Mouse (Mus musculus): ENCODE measurements around the gene Cbr1. TPM values are rescaled to one million over a fixed set of nuclear protein-coding genes. Genes with fewer than 3 reads are reported as not detected.

Cbr1 gene
- polyA plus RNA-seq, 1 experiment from 2014 or later = 21.0 TPM

GRCm38 (mm10) chr16:93585703-93586205 lies 19.9 kb upstream of the Cbr1 start:
- H3K9ac ChIP-seq = no peak overlapping the region
- H3K27ac ChIP-seq (replicated peaks) = 0 out of 2 replicates have a peak overlapping the region, but pooled peaks have one; percentile 19
- peaks cover 3% of the 10 kb centered on the region; the same call in 1 of the 2 replicates for H3K4me1 ChIP-seq (replicated peaks)
- ATAC-seq (ENCODE audit: insufficient read depth) = no peak
- no peak overlapping the region for H3K4me3 ChIP-seq (replicated peaks)
- no peaks in the 10 kb centered on the region for H3K36me3 ChIP-seq (replicated peaks)
- peak overlapping the region; percentile 32 for H3K4me2 ChIP-seq
- no peaks in the 10 kb centered on the region for H3K27me3 ChIP-seq
- WGBS (ENCODE audit: insufficient replicate concordance) = 26% methylated on average over 9 of the region's 9 CpGs
- no peaks in the 10 kb centered on the region for H3K9me3 ChIP-seq (replicated peaks)

GRCm38 (mm10) chr16:93586382-93586781 lies 19.3 kb upstream of the Cbr1 start:
- Histone ChIP-seq H3K27me3 (no peaks in the 10 kb centered on the region), H3K4me1 (replicated peaks) (peaks cover 3% of the 10 kb centered on the region; the same call in 1 of the 2 replicates), H3K9ac (no peak overlapping the region), H3K9me3 (replicated peaks) (no peaks in the 10 kb centered on the region), H3K36me3 (replicated peaks) (no peaks in the 10 kb centered on the region), H3K27ac (replicated peaks) (peak overlapping the region; percentile 19; the same call in 1 of the 2 replicates), H3K4me3 (replicated peaks) (no peak overlapping the region), H3K4me2 (peak overlapping the region; percentile 32)
- no peak for ATAC-seq (ENCODE audit: insufficient read depth)
- 38% methylated on average over 8 of the region's 8 CpGs for WGBS (ENCODE audit: insufficient replicate concordance)

- Histone ChIP-seq H3K36me3 (replicated peaks) (0 out of 2 replicates have a peak, but pooled peaks cover 5% of the 10 kb centered on the region), H3K27me3 (no peaks in the 10 kb centered on the region), H3K27ac (replicated peaks) (no peak overlapping the region), H3K9ac (no peak overlapping the region), H3K4me1 (replicated peaks) (peaks cover 3% of the 10 kb centered on the region; the same call in 1 of the 2 replicates), H3K9me3 (replicated peaks) (no peaks in the 10 kb centered on the region), H3K4me3 (replicated peaks) (no peak overlapping the region), H3K4me2 (no peak overlapping the region)
- 52% methylated on average over 4 of the region's 4 CpGs for WGBS (ENCODE audit: insufficient replicate concordance)
- no peak for ATAC-seq (ENCODE audit: insufficient read depth)
These were observed 17.4 kb upstream of the Cbr1 start for GRCm38 (mm10) chr16:93588281-93588680.

- no peak overlapping the region for H3K4me3 ChIP-seq (replicated peaks)
These were observed 14.7 kb upstream of the Cbr1 start for GRCm38 (mm10) chr16:93590915-93591314.

GRCm38 (mm10) chr16:93591450-93592430 lies 13.9 kb upstream of the Cbr1 start:
- no peaks in the 10 kb centered on the region; the same call in 1 of the 2 replicates for H3K4me1 ChIP-seq (replicated peaks)
- 0 out of 2 replicates have a peak, but pooled peaks cover 12% of the 10 kb centered on the region for H3K36me3 ChIP-seq (replicated peaks)
- 73% methylated on average over 20 of the region's 20 CpGs for WGBS (ENCODE audit: insufficient replicate concordance)
- no peak overlapping the region for H3K4me3 ChIP-seq (replicated peaks)
- no peaks in the 10 kb centered on the region for H3K9me3 ChIP-seq (replicated peaks)
- no peak overlapping the region for H3K4me2 ChIP-seq
- no peaks in the 10 kb centered on the region for H3K27me3 ChIP-seq
- no peak overlapping the region for H3K9ac ChIP-seq
- ATAC-seq (ENCODE audit: insufficient read depth) = no peak
- no peak overlapping the region for H3K27ac ChIP-seq (replicated peaks)

More at GRCm38 (mm10) chr16:93590915-93591314, 14.7 kb upstream of the Cbr1 start:
- no peak for ATAC-seq (ENCODE audit: insufficient read depth)
- Histone ChIP-seq H3K4me2 (no peak overlapping the region), H3K4me1 (replicated peaks) (no peaks in the 10 kb centered on the region; the same call in 1 of the 2 replicates), H3K36me3 (replicated peaks) (0 out of 2 replicates have a peak, but pooled peaks cover 9% of the 10 kb centered on the region), H3K9ac (no peak overlapping the region), H3K9me3 (replicated peaks) (no peaks in the 10 kb centered on the region), H3K27ac (replicated peaks) (0 out of 2 replicates have a peak overlapping the region, but pooled peaks have one; percentile 6), H3K27me3 (no peaks in the 10 kb centered on the region)
- WGBS (ENCODE audit: insufficient replicate concordance) = 79% methylated on average over 15 of the region's 15 CpGs

- no peak overlapping the region for H3K4me2 ChIP-seq
- no peak overlapping the region for H3K27ac ChIP-seq (replicated peaks)
- H3K27me3 ChIP-seq = no peaks in the 10 kb centered on the region
- 75% methylated on average over 3 of the region's 3 CpGs for WGBS (ENCODE audit: insufficient replicate concordance)
- no peak overlapping the region for H3K9ac ChIP-seq
- H3K4me1 ChIP-seq (replicated peaks) = no peaks in the 10 kb centered on the region; the same call in 1 of the 2 replicates
- no peak overlapping the region for H3K4me3 ChIP-seq (replicated peaks)
- H3K36me3 ChIP-seq (replicated peaks) = 0 out of 2 replicates have a peak, but pooled peaks cover 12% of the 10 kb centered on the region
- no peaks in the 10 kb centered on the region for H3K9me3 ChIP-seq (replicated peaks)
- no peak for ATAC-seq (ENCODE audit: insufficient read depth)
These were observed 12.9 kb upstream of the Cbr1 start for GRCm38 (mm10) chr16:93592711-93593110.

- Histone ChIP-seq H3K36me3 (replicated peaks) (peaks cover 18% of the 10 kb centered on the region; the same call in 1 of the 2 replicates), H3K4me1 (replicated peaks) (peaks cover 3% of the 10 kb centered on the region; the same call in 1 of the 2 replicates), H3K9me3 (replicated peaks) (no peaks in the 10 kb centered on the region), H3K27ac (replicated peaks) (no peak overlapping the region), H3K4me2 (no peak overlapping the region), H3K9ac (no peak overlapping the region), H3K27me3 (no peaks in the 10 kb centered on the region), H3K4me3 (replicated peaks) (no peak overlapping the region)
- ATAC-seq (ENCODE audit: insufficient read depth) = no peak
- WGBS (ENCODE audit: insufficient replicate concordance) = 67% methylated on average over 8 of the region's 8 CpGs
These were observed 12.2 kb upstream of the Cbr1 start for GRCm38 (mm10) chr16:93593406-93593805.

GRCm38 (mm10) chr16:93594448-93594847 lies 11.2 kb upstream of the Cbr1 start:
- ATAC-seq (ENCODE audit: insufficient read depth) = no peak
- Histone ChIP-seq H3K27me3 (no peaks in the 10 kb centered on the region), H3K4me2 (no peak overlapping the region), H3K27ac (replicated peaks) (no peak overlapping the region), H3K9me3 (replicated peaks) (no peaks in the 10 kb centered on the region), H3K4me1 (replicated peaks) (peaks cover 14% of the 10 kb centered on the region), H3K9ac (no peak overlapping the region), H3K4me3 (replicated peaks) (no peak overlapping the region), H3K36me3 (replicated peaks) (peaks cover 24% of the 10 kb centered on the region; the same call in 1 of the 2 replicates)
- 81% methylated on average over 10 of the region's 10 CpGs for WGBS (ENCODE audit: insufficient replicate concordance)

GRCm38 (mm10) chr16:93595766-93596165 lies 9.9 kb upstream of the Cbr1 start:
- Histone ChIP-seq H3K36me3 (replicated peaks) (peaks cover 24% of the 10 kb centered on the region; the same call in 1 of the 2 replicates), H3K27ac (replicated peaks) (no peak overlapping the region), H3K4me1 (replicated peaks) (peaks cover 20% of the 10 kb centered on the region), H3K9me3 (replicated peaks) (no peaks in the 10 kb centered on the region), H3K27me3 (no peaks in the 10 kb centered on the region), H3K9ac (no peak overlapping the region), H3K4me2 (no peak overlapping the region), H3K4me3 (replicated peaks) (no peak overlapping the region)
- 77% methylated on average over 5 of the region's 5 CpGs for WGBS (ENCODE audit: insufficient replicate concordance)
- no peak for ATAC-seq (ENCODE audit: insufficient read depth)

- no peak overlapping the region for H3K9ac ChIP-seq
- WGBS (ENCODE audit: insufficient replicate concordance) = 79% methylated on average over 7 of the region's 7 CpGs
- no peak overlapping the region for H3K4me2 ChIP-seq
- H3K27ac ChIP-seq (replicated peaks) = no peak overlapping the region
- H3K36me3 ChIP-seq (replicated peaks) = peaks cover 24% of the 10 kb centered on the region; the same call in 1 of the 2 replicates
- peaks cover 20% of the 10 kb centered on the region for H3K4me1 ChIP-seq (replicated peaks)
- H3K27me3 ChIP-seq = no peaks in the 10 kb centered on the region
- no peak for ATAC-seq (ENCODE audit: insufficient read depth)
- no peak overlapping the region for H3K4me3 ChIP-seq (replicated peaks)
- no peaks in the 10 kb centered on the region for H3K9me3 ChIP-seq (replicated peaks)
These were observed 8.8 kb upstream of the Cbr1 start for GRCm38 (mm10) chr16:93596807-93597206.

GRCm38 (mm10) chr16:93597551-93597950 lies 8.1 kb upstream of the Cbr1 start:
- 83% methylated on average over 9 of the region's 9 CpGs for WGBS (ENCODE audit: insufficient replicate concordance)
- Histone ChIP-seq H3K36me3 (replicated peaks) (peaks cover 24% of the 10 kb centered on the region; the same call in 1 of the 2 replicates), H3K4me3 (replicated peaks) (no peak overlapping the region), H3K9me3 (replicated peaks) (no peaks in the 10 kb centered on the region), H3K4me1 (replicated peaks) (peaks cover 20% of the 10 kb centered on the region), H3K4me2 (no peak overlapping the region), H3K27ac (replicated peaks) (no peak overlapping the region), H3K27me3 (no peaks in the 10 kb centered on the region), H3K9ac (no peak overlapping the region)
- no peak for ATAC-seq (ENCODE audit: insufficient read depth)

Data from liver, embryonic 15.5 days (tissue).